Mouse (Mus musculus) ovary, postnatal 10 days (tissue): Measurements from ENCODE around the gene Mis18a.

Experiments
- DNase-seq: peaks from one replicate; pipeline ENCODE4 v3.0.0; 2022; ENCODE audit warnings: low spot score

Gene Mis18a

DNA sequence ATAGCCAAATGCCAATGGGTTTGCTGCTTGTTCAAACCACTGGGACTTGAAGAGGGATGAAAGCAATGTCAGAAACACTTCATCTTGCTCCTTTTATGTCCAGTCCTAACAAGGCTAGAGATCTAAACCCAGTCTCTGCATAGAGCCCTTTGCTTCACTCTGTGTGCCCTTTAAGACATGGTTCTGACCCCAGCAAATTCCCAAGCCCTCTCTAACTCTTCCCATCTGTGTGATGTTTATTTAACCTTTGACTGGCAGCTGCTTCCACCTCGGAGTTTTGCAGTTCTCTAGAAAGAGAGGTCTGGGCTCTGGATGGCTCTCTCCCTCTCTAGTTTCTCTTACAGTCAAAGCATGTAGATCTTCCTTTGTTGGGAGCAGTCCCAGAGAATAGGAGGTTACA lies 23.6 kb downstream of the Mis18a start:
- DNase-seq: no peak

DNA sequence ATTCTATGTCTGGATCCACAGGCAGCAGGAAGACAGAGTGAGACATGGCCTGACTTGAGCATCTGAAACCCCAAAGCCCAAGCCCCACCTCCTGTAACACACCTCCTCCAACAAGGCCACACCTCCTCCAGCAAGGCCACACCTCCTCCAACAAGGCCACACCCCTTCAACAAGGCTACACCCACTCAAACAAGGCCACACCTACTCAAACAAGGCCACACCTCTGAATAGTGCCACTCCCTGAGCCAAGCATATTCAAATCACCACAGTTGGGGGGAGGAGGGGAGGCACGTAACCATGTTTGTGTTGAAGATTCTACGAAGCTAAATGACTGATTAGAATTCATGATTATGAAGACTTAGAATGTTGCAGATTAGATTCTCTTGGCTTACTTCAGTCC lies 25.7 kb downstream of the Mis18a start:
- DNase-seq: no peak

DNA sequence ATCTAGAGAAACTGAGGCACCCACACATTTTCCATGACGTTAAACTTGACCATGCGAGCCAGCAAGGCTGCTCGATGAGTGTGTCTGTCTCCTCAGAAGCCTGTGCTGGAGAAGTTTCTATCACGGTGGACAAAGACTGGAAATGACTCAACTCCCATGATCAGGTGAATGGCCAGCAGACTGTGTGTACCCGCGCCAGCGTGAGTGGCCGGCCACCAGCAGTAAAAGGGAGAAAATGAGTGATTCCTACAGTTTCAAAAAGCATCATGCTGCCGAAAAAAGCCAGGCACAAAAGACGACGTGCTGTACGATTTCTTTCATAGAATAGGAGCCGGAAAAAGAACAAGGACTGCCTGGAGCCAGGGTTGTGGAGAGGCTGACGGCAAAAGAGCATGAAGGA lies 27.8 kb downstream of the Mis18a start:
- DNase-seq: no peak

DNA sequence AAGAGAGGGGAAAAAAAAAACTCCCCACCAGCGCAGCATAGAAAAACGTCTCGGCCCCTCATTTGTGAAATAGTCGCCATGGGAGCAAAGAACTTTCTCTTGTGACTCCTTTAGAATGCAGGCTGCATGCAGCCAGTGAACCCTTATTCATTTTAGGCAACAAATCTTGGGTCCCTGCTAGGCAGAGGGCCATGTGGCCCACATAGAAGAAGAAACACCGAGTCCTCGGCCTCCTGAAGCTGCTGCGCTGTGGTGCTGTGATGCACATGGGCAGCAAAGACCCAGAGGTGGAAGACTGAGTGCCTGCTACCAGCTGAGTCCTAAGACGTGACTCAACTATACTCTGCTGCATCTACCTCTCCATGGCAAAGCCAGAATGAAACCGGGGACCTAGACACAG lies 30.9 kb downstream of the Mis18a start:
- DNase-seq: no peak

DNA sequence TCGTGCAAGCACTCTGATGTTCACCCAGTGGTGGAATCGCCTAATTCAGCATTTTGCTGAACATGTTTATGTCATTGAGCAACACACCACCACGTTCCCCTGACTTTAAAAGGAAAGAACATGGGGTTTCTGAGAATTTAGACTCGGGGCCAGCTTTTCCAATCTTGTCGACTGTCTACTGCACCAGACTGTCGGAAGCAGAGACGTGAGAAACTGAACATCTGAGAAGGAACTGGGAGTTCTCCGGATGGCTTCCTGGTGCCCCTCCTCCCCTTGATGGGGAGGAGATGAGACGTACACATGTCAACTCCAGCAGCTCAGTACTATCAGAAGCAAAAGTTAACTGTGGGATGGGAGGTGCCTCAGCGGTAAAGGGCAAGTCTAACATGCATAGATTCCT lies 32.1 kb downstream of the Mis18a start:
- no peak for DNase-seq

DNA sequence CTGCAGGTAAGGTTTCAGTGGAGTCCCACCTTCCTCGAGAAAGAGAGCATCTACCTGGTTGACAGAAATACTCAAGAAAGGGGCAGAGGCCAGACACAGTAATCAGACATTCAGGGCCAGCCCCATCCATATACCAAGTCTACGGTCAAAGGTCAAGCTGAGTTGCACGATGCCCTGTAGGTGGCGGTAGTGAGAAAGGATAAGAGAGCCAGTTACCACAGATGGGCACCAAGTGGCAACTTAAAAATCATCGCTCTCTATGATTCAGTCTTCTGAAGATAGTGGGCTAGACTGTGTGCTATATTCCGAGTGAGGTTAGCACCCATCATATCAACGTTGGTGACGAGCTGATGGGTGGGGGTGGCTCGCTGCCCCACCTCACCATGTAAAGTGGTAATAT lies 32.5 kb downstream of the Mis18a start:
- DNase-seq: no peak

DNA sequence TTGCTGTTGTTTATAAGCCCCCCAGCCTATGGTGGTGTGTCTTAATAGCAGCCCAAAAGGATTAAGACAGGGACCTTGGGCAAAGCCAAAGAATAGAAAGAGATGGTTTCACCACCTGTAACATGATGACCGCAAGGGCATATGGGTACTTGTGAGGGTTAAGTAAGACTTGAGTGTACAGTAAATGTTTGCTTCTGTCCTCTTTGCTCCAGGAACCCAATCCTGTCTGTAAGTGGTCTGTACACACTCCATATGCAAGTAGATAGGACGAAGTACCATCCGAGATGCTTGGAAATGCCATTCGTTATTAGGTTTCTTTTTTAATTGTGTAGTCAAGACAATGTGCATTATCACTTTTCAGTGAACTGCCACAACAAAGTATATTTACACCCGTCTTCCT lies 33.6 kb downstream of the Mis18a start:
- DNase-seq: no peak

DNA sequence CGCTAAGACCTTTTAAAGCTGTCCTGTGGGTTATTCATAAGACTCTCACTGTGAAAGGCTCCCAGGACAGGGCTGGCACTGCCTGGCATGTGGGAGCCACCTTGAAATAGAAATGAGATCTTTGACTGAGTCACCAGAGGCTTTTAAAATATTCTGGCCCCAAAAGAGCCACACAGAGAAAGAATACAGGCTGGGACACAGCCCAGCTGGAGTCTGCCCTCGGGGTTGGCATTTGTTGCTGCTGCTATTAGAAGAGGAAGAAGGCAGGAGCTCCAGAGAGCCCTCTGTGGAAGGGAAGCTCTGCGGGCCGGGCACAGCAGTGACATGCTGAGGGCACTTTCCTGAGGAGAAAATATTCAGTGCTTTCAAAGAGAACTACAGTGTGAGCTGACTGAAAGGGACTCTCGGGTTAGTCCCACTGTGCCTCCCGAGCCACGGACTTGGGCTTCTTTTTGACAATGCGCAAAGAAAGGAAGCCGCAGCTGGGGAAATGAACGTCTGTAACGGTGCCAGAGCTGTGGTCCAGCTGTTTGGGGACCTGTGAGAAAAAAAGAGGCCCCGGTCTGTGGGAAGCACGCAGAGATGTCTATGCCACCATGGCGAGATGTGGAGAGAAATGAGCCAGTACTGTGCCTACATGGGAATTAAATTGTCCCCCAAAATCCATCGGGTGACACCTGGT lies 34.4 kb downstream of the Mis18a start:
- DNase-seq: no peak

DNA sequence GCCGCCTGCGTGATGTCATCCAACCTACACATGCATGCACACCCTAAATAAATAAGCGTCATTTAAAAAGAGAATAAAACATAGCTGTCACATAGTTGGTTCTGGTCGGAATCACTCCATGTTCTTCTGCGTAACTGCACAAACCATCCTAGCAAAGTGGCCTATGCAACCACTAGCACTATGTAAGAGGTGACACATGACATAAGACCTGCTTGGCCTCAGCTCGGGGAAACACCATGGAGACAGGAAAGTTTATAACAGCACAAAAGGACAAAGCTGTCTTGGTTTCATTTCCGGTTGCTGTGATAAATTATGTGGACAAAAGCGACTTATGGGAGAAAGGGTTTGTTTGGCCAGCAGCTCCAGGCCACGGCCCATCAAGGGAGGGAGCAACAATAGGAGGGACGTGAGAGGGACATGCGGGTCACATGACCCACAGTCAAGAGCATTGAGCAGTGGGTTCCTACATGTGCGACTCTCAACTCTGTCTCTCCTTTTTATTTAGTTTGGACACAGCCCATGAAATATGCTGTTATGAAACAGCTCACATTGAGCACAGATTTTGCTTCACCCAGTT lies 39.4 kb downstream of the Mis18a start:
- DNase-seq: no peak

DNA sequence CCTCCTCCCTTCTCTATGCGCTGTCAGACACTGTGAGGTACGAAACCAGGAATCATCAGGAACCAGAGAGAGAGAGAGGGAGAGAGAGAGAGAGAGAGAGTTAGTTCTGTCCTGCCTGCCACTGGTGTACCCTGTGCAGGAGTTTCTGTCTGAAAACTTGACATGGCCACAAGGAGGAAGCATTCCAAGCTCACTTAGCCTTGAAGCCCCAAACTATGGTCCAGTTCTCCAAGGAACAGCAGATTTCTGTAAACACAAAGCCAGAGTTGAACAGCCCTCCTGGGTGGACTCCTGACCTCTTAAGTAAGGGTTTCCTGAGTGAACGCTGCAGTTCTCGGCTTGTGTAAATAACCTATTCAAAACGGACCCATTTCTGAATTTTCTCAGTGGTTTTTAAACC lies 40.2 kb downstream of the Mis18a start:
- DNase-seq: no peak

DNA sequence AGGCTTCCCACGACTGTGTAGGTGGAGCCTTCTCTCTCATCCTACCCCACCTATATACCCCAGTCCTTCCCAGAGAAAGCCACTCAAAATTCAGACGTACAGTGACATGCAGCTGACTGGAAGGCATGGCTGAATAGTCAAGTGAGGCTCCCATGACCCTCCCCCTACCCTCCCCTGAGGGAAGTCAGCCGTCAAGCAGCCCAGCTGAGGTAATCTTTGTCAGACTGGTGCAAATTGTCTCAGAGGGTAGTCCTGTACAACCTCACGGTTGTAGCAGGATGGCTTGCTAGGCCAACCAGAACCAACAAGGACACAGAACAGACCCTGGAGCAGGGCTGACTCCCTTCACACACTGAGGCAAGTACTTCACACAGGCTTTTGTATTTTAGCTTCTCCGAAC lies 43.1 kb downstream of the Mis18a start:
- no peak for DNase-seq

DNA sequence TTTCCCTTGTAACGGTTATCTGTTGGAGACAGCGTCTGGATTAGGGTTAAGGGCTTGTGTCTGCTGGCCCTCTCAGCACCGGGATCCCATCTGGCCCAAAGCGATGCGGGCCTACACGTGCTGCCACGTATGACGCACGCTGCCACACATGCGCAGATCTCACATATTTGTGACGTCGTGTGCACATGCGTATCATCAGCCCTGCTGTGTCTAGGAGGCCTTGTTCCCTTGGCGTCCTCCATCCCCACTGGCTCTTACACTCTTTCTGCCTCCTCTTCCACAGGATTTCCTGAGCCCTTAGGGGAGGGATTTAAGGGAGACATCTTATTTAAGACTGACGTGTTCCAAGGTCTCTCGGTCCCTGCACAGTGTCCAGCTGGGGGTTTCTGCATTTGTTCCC lies 47.2 kb downstream of the Mis18a start:
- DNase-seq: no peak

DNA sequence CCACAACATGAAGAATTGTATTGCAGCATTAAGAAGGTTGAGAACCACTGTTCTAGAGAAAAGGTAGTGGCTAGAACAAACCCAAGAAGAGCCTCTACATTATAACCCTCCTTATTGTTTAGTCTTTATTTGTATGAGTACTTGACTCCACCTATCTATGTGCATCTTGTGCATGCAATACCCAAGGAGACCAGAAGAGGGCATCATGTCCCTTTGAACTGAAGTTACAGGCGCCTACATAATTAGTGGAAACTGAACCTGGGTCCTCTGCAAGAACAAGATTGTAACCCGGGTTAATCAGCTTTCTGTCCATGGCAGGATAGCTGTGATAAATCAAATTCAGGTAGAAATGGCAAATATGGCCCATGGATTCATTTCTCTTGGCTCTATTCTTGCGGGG lies 48.4 kb downstream of the Mis18a start:
- no peak for DNase-seq

DNA sequence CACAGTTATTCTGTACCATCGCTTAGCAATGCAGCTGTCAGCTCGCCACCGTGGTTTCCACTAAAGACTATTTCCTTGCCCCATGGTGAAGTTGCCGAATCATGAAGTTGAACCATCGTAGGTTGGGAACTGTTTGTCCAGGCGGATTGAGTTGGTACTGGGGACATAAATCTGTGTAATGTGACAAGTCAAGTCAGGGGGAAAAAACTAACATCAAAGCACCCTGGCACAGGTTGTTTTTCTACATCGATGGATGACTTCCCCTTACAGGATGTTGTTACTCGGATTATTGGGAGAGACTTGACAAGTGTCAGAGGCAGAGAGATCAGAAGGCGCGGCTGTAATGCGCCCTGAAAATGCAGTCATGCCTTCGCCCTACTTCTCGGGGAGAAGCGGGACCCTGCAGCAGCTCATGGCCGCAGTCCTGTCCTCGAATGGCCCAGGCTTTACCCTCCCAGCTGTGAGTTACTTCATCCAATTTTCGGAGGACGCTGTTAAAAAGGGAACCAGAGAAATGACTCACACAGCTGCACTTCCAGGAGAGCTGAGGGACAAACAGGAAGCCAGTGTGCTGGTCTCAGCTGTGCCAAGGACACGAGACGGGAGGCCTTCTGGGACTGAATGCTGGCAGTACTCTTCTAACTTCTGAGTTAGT lies 50.2 kb downstream of the Mis18a start:
- no peak for DNase-seq

DNA sequence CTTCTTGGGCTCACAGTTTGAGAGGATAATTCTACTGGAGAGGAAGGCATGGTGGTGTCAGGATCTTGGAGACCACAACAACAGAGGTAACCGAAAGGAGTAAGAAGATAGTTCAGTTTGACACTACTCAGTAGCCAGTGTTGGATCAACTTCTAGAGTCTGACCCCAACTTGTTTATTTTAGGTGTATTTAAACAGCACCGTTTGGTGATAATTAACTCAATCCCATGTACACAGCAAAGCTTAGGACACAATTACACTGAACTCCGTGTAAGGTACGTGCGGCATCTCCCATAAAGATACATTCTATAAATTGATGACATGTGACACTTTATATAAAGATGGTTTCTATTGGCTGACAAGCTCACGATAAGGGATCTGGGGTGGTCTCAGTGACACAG lies 52.6 kb downstream of the Mis18a start:
- no peak for DNase-seq

DNA sequence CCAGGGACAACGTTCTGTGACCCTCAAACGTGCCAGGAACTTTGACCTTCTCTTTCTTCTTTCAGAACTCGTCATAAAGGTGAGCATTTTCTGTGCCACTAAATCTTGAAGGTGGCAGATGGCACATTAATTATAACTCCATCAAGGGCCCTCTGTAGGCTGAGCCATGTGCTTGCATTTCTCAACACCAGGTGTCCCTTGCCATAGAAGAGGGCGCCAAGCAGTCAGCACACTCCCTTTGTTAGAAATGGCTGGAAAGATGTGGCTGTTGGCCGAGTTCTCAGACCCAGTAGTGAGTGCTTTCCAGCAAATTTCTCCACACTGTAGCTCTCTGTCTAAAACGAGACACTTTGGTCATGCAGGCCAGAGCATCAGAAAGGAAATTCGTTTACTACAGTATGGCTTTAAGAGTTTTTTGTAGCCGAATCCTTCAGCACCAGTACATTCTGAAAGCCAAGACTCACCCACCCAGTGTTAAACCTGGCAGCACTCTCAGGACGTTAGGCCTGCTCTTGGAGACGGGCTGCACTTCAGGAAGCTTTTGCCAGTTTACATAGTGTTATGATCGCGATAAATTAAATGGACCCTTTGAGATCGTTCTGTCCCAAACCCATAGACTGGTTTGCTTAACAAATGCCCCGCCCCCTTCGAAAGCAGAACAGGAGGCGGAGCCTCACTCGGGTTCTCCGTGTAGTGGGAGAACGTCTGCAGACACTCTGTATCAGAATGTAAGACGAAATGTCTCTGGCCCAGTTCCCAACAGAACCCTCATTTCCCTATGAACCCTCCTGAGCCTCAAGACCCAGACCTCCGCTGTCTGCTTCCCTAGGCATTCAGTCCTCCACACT lies 53.5 kb downstream of the Mis18a start:
- no peak for DNase-seq
